Mouse (Mus musculus): Measurements from ENCODE around the gene Zcchc9.

GRCm38 (mm10) chr13:91795593-91795992 lies 11.9 kb downstream of the Zcchc9 start:
- no peak for TF ChIP-seq CTCF (IDR thresholded peaks at IDR 0.05; ENCODE audit: low read depth, low read length)
- TF ChIP-seq POLR2A (IDR thresholded peaks at IDR 0.05; ENCODE audit: insufficient read depth, low read length) = no peak

Data from ES-Bruce4 (cell line).